ENCODE assay signal across 12 mouse cellular contexts in genomic region chr2:180322674-180323355, GRCm38 (mm10). TPM values are rescaled to one million over a fixed set of nuclear protein-coding genes. Genes with fewer than 3 reads are reported as not detected.
DNase-seq lines count a peak whose midpoint lies in the region; ATAC-seq and TF ChIP-seq lines count a peak whose summit lies in the region.
"Had no signal": no experiment of that assay in that cellular context is flagged by ENCODE, and none has a peak within 500 bp of the region (broad histone marks: within the 10 kb centered on the region; RNA-seq: fewer than 3 reads in every experiment).

No protein-coding gene starts in this region.

- peak overlapping the region; percentile 55 for H3K4me2 ChIP-seq in heart, embryonic 12.5 days
- H3K4me2 ChIP-seq in liver, embryonic 12.5 days: no peak overlapping the region
- no peak overlapping the region for H3K4me2 ChIP-seq in liver, postnatal 0 days (ENCODE audit: low read depth, low read length)
- 0 out of 2 replicates have a peak overlapping the region, but pooled peaks have one; percentile 1 for H3K4me2 ChIP-seq in intestine, embryonic 16.5 days (ENCODE audit: low read depth, low read length)
- H3K4me2 ChIP-seq in midbrain, embryonic 16.5 days (ENCODE audit: low read length): no peak overlapping the region

- H3K27ac ChIP-seq in heart, embryonic 12.5 days (ENCODE audit: poor library complexity, severe bottlenecking): peak overlapping the region; percentile 87
- H3K27ac ChIP-seq in liver, embryonic 12.5 days: no peak overlapping the region
- H3K27ac ChIP-seq in liver, postnatal 0 days (ENCODE audit: low read depth): no peak overlapping the region
- 0 out of 2 replicates have a peak overlapping the region, but pooled peaks have one; percentile 25 for H3K27ac ChIP-seq in intestine, embryonic 16.5 days (ENCODE audit: low read length)
- no peak overlapping the region for H3K27ac ChIP-seq in midbrain, embryonic 16.5 days (ENCODE audit: low read length)
- H3K27ac ChIP-seq: left cerebral cortex, adult 2 months had no signal

- ATAC-seq in heart, embryonic 12.5 days (ENCODE audit: insufficient number of reproducible peaks, low FRiP score): peak; percentile 82
- peak; percentile 59 for ATAC-seq in liver, embryonic 12.5 days
- no peak for ATAC-seq in liver, postnatal 0 days
- ATAC-seq in intestine, embryonic 16.5 days: peak; percentile 84
- no peak for ATAC-seq in midbrain, embryonic 16.5 days
- ATAC-seq in erythroblast, adult 5-6 weeks (replicated peaks; ENCODE audit: low FRiP score, poor library complexity, severe bottlenecking): no peak

- no peaks in the 10 kb centered on the region for H3K27me3 ChIP-seq in heart, embryonic 12.5 days (replicated peaks)
- H3K27me3 ChIP-seq in liver, embryonic 12.5 days (replicated peaks): peaks cover 3% of the 10 kb centered on the region; the same call in 1 of the 2 replicates
- H3K27me3 ChIP-seq in liver, postnatal 0 days (ENCODE audit: insufficient read depth, low read length): no peaks in the 10 kb centered on the region
- no peaks in the 10 kb centered on the region for H3K27me3 ChIP-seq in intestine, embryonic 16.5 days (replicated peaks; ENCODE audit: control insufficient read depth, insufficient read depth, low read length)
- no peaks in the 10 kb centered on the region for H3K27me3 ChIP-seq in midbrain, embryonic 16.5 days (ENCODE audit: control insufficient read depth, insufficient read depth, low read depth, low read length)

- H3K9me3 ChIP-seq in heart, embryonic 12.5 days (replicated peaks): no peaks in the 10 kb centered on the region
- H3K9me3 ChIP-seq in liver, embryonic 12.5 days (replicated peaks): no peaks in the 10 kb centered on the region
- H3K9me3 ChIP-seq in liver, postnatal 0 days (ENCODE audit: low read length): no peaks in the 10 kb centered on the region
- no peaks in the 10 kb centered on the region for H3K9me3 ChIP-seq in intestine, embryonic 16.5 days (ENCODE audit: control insufficient read depth, low read length)
- H3K9me3 ChIP-seq in midbrain, embryonic 16.5 days (replicated peaks; ENCODE audit: control insufficient read depth, low read length, poor library complexity, severe bottlenecking): no peaks in the 10 kb centered on the region

- H3K9ac ChIP-seq in heart, embryonic 12.5 days: no peak overlapping the region
- no peak overlapping the region for H3K9ac ChIP-seq in liver, embryonic 12.5 days
- no peak overlapping the region for H3K9ac ChIP-seq in liver, postnatal 0 days (replicated peaks)
- no peak overlapping the region for H3K9ac ChIP-seq in intestine, embryonic 16.5 days (ENCODE audit: low read depth, low read length)
- H3K9ac ChIP-seq in midbrain, embryonic 16.5 days (ENCODE audit: low read depth, low read length): 0 out of 2 replicates have a peak overlapping the region, but pooled peaks have one; percentile 0

- no peak for DNase-seq in heart, adult 11 months
- DNase-seq in liver, postnatal 0 days: no peak
- DNase-seq in ovary, postnatal 14 days (ENCODE audit: low spot score): no peak
- DNase-seq: adrenal gland, adult 8-10 months; cerebellum, adult 11 months had no signal

- peaks cover 72% of the 10 kb centered on the region for H3K4me1 ChIP-seq in heart, embryonic 12.5 days (replicated peaks)
- H3K4me1 ChIP-seq in liver, embryonic 12.5 days: no peaks in the 10 kb centered on the region
- H3K4me1 ChIP-seq in liver, postnatal 0 days (ENCODE audit: insufficient read depth): no peaks in the 10 kb centered on the region
- peaks cover 17% of the 10 kb centered on the region for H3K4me1 ChIP-seq in intestine, embryonic 16.5 days (ENCODE audit: control insufficient read depth, insufficient read depth, low read length)
- H3K4me1 ChIP-seq in midbrain, embryonic 16.5 days (ENCODE audit: control insufficient read depth, insufficient read depth, low read length): no peaks in the 10 kb centered on the region

- no peak for TF ChIP-seq EP300 in liver, postnatal 0 days (IDR thresholded peaks at IDR 0.05; ENCODE audit: low read depth)

- no peak for TF ChIP-seq CTCF in liver, postnatal 0 days (IDR thresholded peaks at IDR 0.05; ENCODE audit: low read depth)

- H3K36me3 ChIP-seq in heart, embryonic 12.5 days: peaks cover 37% of the 10 kb centered on the region
- peaks cover 4% of the 10 kb centered on the region; the same call in 1 of the 2 replicates for H3K36me3 ChIP-seq in liver, embryonic 12.5 days
- no peaks in the 10 kb centered on the region for H3K36me3 ChIP-seq in liver, postnatal 0 days (replicated peaks; ENCODE audit: insufficient read depth, low read length)
- 0 out of 2 replicates have a peak, but pooled peaks cover 3% of the 10 kb centered on the region for H3K36me3 ChIP-seq in intestine, embryonic 16.5 days (ENCODE audit: control insufficient read depth, insufficient read depth, low read length)
- no peaks in the 10 kb centered on the region for H3K36me3 ChIP-seq in midbrain, embryonic 16.5 days (ENCODE audit: control insufficient read depth, insufficient read depth, low read length)

- WGBS in heart, embryonic 12.5 days: 3% methylated on average over 14 of the region's 14 CpGs
- WGBS in liver, embryonic 12.5 days (ENCODE audit: insufficient replicate concordance): 43% methylated on average over 14 of the region's 14 CpGs
- WGBS in liver, postnatal 0 days (ENCODE audit: insufficient replicate concordance): 48% methylated on average over 14 of the region's 14 CpGs
- WGBS in intestine, embryonic 16.5 days: 15% methylated on average over 14 of the region's 14 CpGs
- WGBS in midbrain, embryonic 16.5 days: 30% methylated on average over 14 of the region's 14 CpGs

- H3K4me3 ChIP-seq in heart, embryonic 12.5 days: no peak overlapping the region
- no peak overlapping the region for H3K4me3 ChIP-seq in liver, embryonic 12.5 days
- H3K4me3 ChIP-seq in liver, postnatal 0 days (ENCODE audit: low read depth, low read length): no peak overlapping the region
- no peak overlapping the region for H3K4me3 ChIP-seq in intestine, embryonic 16.5 days (ENCODE audit: low read length)
- H3K4me3 ChIP-seq in midbrain, embryonic 16.5 days (ENCODE audit: low read depth, low read length): no peak overlapping the region
- H3K4me3 ChIP-seq: left cerebral cortex, adult 2 months had no signal

RNA-seq across cellular contexts. Expression of gene Gata5, which starts 11.7 kb away (rescaled TPM):
- 24.7 and 28.4 TPM in 2 replicates for polyA plus RNA-seq in heart, embryonic 12.5 days (2016; fragmentation: Nextera tagmentation; extraction: Ambion mirVana)
- polyA plus RNA-seq in liver, embryonic 12.5 days (2016; fragmentation: Nextera tagmentation; extraction: Ambion mirVana): 3.0 and 3.1 TPM in 2 replicates
- polyA plus RNA-seq in liver, postnatal 0 days (2015; fragmentation: Nextera tagmentation; extraction: Ambion mirVana): 0.08 and 0.11 TPM in 2 replicates
- 10.3 and 11.6 TPM in 2 replicates for polyA plus RNA-seq in intestine, embryonic 16.5 days (2015; fragmentation: Nextera tagmentation; extraction: Ambion mirVana)
- polyA plus RNA-seq in midbrain, embryonic 16.5 days (2015; fragmentation: Nextera tagmentation; extraction: Ambion mirVana): not detected in 2 replicates
- total RNA-seq in erythroblast, adult 5-6 weeks (2015; ENCODE audit: low replicate concordance): not detected in 2 replicates
- not detected in 2 replicates for total RNA-seq in erythroblast, adult 5-6 weeks (2017; ENCODE audit: low replicate concordance)
- total RNA-seq: left cerebral cortex, adult 2 months had no signal
- polyA plus RNA-seq: hindbrain, embryonic 11.5 days had no signal

RNA-seq across cellular contexts. Expression of gene Rbbp8nl, which starts 33.1 kb away (rescaled TPM):
- polyA plus RNA-seq in heart, embryonic 12.5 days (2016; fragmentation: Nextera tagmentation; extraction: Ambion mirVana): not detected in 2 replicates
- polyA plus RNA-seq in liver, embryonic 12.5 days (2016; fragmentation: Nextera tagmentation; extraction: Ambion mirVana): not detected in 2 replicates
- polyA plus RNA-seq in liver, postnatal 0 days (2015; fragmentation: Nextera tagmentation; extraction: Ambion mirVana): not detected in 2 replicates
- 2.5 TPM in 2 replicates for polyA plus RNA-seq in intestine, embryonic 16.5 days (2015; fragmentation: Nextera tagmentation; extraction: Ambion mirVana)
- polyA plus RNA-seq in midbrain, embryonic 16.5 days (2015; fragmentation: Nextera tagmentation; extraction: Ambion mirVana): not detected in 2 replicates
- not detected in 2 replicates for total RNA-seq in erythroblast, adult 5-6 weeks (2015; ENCODE audit: low replicate concordance)
- not detected in 2 replicates for total RNA-seq in erythroblast, adult 5-6 weeks (2017; ENCODE audit: low replicate concordance)
- total RNA-seq: adrenal gland, adult 8-10 months; left cerebral cortex, adult 2 months had no signal
- polyA plus RNA-seq: hindbrain, embryonic 11.5 days had no signal

RNA-seq across cellular contexts. Expression of gene Cables2, which starts 49.5 kb away (rescaled TPM):
- polyA plus RNA-seq in heart, embryonic 12.5 days (2016; fragmentation: Nextera tagmentation; extraction: Ambion mirVana): 15.8 and 16.2 TPM in 2 replicates
- 9.6 and 10.4 TPM in 2 replicates for polyA plus RNA-seq in liver, embryonic 12.5 days (2016; fragmentation: Nextera tagmentation; extraction: Ambion mirVana)
- polyA plus RNA-seq in liver, postnatal 0 days (2015; fragmentation: Nextera tagmentation; extraction: Ambion mirVana): 4.7 and 5.2 TPM in 2 replicates
- 2.8 and 4.8 TPM in 2 replicates for polyA plus RNA-seq in intestine, embryonic 16.5 days (2015; fragmentation: Nextera tagmentation; extraction: Ambion mirVana)
- 24.2 and 25.6 TPM in 2 replicates for polyA plus RNA-seq in midbrain, embryonic 16.5 days (2015; fragmentation: Nextera tagmentation; extraction: Ambion mirVana)
- 2.5 and 4.6 TPM in 2 replicates for total RNA-seq in erythroblast, adult 5-6 weeks (2015; ENCODE audit: low replicate concordance)
- 2.7 and 4.9 TPM in 2 replicates for total RNA-seq in erythroblast, adult 5-6 weeks (2017; ENCODE audit: low replicate concordance)

Comparison
In these comparisons a context has a peak if more than half of its experiments do, and no peak if none do; other contexts are left out.
1. ATAC-seq: peak in heart, embryonic 12.5 days (single experiment), liver, embryonic 12.5 days (single experiment) and intestine, embryonic 16.5 days (single experiment); none in liver, postnatal 0 days (single experiment), midbrain, embryonic 16.5 days (single experiment) and erythroblast, adult 5-6 weeks (single experiment).
2. H3K27ac ChIP-seq: peak in heart, embryonic 12.5 days (single experiment) and intestine, embryonic 16.5 days (single experiment); none in liver, embryonic 12.5 days (single experiment), liver, postnatal 0 days (single experiment) and midbrain, embryonic 16.5 days (single experiment).
3. H3K4me2 ChIP-seq: peak in heart, embryonic 12.5 days (single experiment) and intestine, embryonic 16.5 days (single experiment); none in liver, embryonic 12.5 days (single experiment), liver, postnatal 0 days (single experiment) and midbrain, embryonic 16.5 days (single experiment).